Mouse (Mus musculus) heart, postnatal 10 days (tissue): ENCODE results near the gene Hspd1. TPM values are rescaled to one million over a fixed set of nuclear protein-coding genes. Genes with fewer than 3 reads are reported as not detected.
"Not testable (repeated sequence)": the region's sequence is repeated elsewhere in the genome, so short reads cannot be mapped to it uniquely, and the experiment has no call there.

Experiments used
- DNase-seq, 2 experiments: peaks; one replicate each; pipeline ENCODE4 v3.0.0; 2021
- intact Hi-C: fragments of 180-260 bp; cut with DNase I; formaldehyde crosslinking; loops from one replicate; pipeline ENCODE4 v1.15.1; 2025
- total RNA-seq, 2 experiments: library from RNA; stranded (reverse); gene quantifications; 2 replicates each; pipeline ENCODE4 v1.2.3; 2021

Hspd1 gene
- total RNA-seq, result 100 to 1,000 TPM; 352 to 382 TPM

DNA sequence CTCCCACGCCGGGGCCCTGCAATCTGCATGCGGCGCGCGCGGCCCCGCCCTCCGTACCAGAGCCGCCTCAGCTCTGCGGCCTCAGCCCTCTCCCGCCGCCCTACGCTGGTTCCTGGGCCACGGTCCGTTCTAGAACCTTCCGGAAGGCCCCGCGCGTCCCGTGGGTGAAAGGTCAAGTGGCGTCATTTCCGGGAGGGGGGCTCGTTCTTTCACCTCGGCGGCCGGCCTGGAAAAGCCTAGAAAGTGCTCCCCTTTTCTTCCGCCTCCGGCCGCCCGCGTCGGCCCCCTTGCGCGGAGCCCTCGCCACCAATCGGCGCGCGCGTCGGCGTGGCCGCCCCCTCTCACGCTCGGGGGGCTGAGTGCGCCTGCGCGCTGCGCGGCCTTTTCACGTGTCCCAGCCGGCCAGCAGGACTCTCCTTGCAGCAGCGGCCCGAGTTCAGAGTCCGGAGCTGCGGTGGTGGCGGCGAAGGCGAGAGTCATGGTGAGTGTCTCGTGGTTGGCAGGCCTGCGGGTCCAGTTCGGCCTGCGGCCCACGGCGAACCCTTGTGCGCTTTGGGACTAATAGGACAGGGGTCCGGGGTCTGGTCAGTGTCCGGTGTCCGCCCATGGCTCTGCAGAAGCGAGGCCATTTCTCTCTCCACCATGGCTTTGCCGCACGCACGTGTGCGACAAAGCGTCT lies at the start of gene Hspd1, which contains the start of gene Hspe1:
Gene Hspd1 (minus strand): TSS at position 312 of the 679 bp plus-strand sequence.
Gene Hspe1 (plus strand): TSS at position 201 of the 679 bp plus-strand sequence.
- intact Hi-C loops, result loop anchor here (1.0 to 5.0 kb wide), 5 partner anchors 35 to 294 kb away; partner anchors contain the start of genes Coq10b, Mob4, Rftn2 and Sf3b1
- peak; percentile 99 to 100 for DNase-seq

DNA sequence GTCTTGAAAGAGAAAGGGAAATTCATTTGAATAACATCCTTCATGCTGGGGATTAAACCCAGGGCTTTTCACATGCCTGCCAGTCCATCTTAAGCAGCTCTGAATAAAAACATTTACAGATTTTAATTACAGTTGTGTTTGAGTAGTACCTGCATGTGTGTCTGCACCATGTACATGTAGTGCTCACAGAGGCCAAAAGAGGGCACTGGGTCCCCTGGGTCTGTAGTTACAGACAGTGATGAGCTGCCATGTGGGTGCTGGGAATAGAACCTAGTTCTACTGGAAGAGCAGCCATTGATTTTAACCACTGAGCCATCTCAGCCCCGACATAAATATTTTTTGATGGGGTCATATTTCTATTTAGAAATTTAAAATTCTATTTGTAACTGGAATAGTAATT lies 47.8 kb upstream of the Hspd1 start:
- intact Hi-C loops, result no loop called here
- DNase-seq, result no peak

- DNase-seq, result no peak
- intact Hi-C loops, result loop anchor here (5.0 kb wide), 3 partner anchors 58 to 1838 kb away; partner anchors contain the start of gene Mars2
These were observed 46.3 kb upstream of the Hspd1 start for GRCm38 (mm10) chr1:55134301-55134700.

GRCm38 (mm10) chr1:55133173-55133572 lies 45.1 kb upstream of the Hspd1 start:
- intact Hi-C loops, result loop anchor here (5.0 kb wide), 3 partner anchors 59 to 1839 kb away; partner anchors contain the start of gene Mars2
- DNase-seq, result no peak

DNA sequence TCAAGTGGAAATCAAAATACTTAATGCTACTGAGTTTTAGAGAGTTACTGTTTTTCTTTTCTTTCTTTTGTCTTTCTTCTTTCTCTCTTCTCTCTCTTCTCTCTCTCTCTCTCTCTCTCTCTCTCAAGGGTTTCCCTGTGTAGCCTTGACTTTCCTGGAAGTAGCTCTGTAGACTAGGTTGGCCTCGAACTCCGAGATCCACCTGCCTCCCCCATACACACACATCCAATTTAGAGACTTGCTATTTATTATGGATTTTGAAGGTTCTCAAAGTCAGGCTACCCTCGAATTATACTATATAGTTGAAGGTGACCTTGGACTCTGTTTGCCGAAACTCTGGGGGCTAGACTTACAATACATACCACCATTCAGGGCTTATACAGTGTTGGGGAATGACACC lies 44.3 kb upstream of the Hspd1 start:
- intact Hi-C loops, result loop anchor here (5.0 kb wide), 3 partner anchors 60 to 1840 kb away; partner anchors contain the start of gene Mars2
- no peak for DNase-seq

DNA sequence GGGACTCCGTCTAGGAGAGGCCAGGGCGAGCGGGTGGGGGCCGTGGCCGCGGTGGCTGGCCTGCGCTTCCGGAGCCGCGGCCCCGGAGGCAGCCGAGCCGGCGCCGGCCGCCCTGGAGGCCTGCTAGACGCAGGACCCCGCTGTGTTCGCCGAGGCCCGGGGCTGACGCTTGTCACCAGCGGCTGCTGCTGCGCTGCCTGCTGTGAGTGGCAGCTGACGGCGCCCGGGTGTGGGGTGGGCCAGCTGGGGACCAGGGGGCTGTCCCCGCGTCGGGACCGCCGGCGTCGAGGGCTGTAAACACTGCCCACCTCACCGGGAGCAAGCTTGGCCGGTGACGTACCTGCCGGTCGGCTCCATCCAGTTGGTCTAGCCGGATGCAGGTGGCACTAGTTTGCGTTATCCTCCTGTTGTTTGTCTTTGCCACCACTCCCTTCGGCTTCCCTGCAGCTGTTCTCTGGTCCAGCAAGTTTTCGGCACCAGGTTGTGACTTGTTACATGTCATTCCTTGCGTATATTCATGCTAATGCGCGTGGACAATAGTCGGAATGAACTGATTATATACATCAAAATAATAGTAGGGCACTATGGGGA lies 43.5 kb upstream of the Hspd1 start:
- no peak for DNase-seq
- intact Hi-C loops, result loop anchor here (2.0 to 5.0 kb wide), 5 partner anchors 45 to 1841 kb away; partner anchors contain the start of genes Mars2 and Sf3b1

DNA sequence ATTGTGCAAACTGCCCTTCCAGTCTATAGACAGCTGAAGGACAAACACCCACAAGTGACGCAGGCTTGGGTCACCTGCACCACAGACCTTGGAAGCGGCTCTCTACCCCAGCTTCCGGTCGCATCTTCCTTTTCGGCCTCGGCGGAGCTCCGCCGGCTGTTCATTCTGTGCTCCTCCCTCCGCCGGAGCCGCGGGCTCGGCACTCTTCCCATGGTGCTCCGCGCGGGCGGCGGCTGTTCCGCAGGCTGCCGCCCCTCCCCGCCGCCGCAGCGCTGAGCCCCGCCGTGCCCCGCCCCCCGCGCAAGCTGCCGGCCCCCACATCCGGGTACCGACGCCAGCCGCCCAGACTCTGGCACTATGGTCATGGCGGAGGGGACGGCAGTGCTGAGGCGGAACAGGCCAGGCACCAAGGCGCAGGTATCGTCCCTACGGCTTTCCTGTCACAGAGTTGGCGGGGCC lies 42.9 kb upstream of the Hspd1 start, which contains the start of gene Mob4:
Gene Mob4 (plus strand): TSS at position 289 of the 459 bp plus-strand sequence.
- DNase-seq, result peak; percentile 95 to 96
- intact Hi-C loops, result loop anchor here (2.0 to 5.0 kb wide), 5 partner anchors 44 to 1841 kb away; partner anchors contain the start of genes Mars2 and Sf3b1

DNA sequence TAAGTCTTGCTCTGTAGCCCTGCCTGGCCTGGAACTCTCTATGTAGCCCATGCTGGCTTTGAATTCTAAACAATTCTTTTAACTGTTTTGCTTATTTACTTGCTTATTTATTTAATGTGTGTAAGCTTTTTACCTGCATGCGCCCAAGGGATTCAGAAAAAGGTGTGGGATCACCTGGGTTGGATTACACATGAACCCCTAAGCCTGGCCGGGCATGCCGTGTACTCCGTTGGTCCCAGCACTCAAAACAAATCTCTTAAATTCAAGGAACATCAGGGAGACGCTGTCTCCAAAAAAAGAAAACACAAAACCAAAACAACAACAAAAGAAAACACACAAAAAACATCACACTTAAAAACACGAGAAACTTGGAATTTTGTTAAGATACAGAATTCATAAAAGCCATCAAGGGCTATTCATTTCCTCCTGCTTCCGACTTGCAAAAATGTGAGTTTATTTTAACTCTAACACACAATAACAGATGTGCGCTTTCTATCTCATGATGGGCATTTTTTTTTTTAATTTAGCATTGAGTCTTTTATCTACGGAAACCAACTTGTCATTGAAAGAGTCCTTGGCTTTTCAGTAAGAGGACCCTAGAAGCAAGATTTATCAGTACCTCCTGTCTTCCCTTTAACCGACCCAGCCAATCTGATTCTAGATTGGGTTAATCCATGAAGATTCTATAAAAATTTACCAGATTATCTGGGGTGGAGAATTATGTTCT lies 42.3 kb upstream of the Hspd1 start:
- intact Hi-C loops, result loop anchor here (2.0 to 5.0 kb wide), 5 partner anchors 44 to 1842 kb away; partner anchors contain the start of genes Mars2 and Sf3b1
- DNase-seq, result no peak

DNA sequence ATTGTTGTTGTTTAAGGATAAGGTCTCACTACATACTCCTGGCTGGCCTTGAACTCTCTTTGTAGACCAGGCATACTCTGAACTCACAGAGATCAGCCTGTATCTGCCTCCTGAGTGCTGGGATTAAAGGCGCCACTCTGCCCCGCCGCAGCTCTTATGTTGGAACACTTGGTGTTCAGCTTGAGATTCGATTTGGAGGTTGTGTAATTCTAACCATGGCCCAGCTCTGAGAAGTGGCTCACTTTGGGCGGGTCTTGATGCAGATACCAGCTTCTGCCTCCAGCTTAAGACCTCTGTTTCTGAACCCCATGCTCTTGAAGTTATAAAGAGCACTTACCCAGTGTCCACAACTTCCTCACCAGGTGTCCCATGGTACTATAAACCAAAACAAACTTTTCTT lies 41.7 kb upstream of the Hspd1 start:
- intact Hi-C loops, result loop anchor here (2.0 to 5.0 kb wide), 5 partner anchors 43 to 1843 kb away; partner anchors contain the start of genes Mars2 and Sf3b1
- DNase-seq, result no peak

- intact Hi-C loops, result not testable (repeated sequence)
These were observed 36.1 kb upstream of the Hspd1 start for GRCm38 (mm10) chr1:55124136-55124535.

DNA sequence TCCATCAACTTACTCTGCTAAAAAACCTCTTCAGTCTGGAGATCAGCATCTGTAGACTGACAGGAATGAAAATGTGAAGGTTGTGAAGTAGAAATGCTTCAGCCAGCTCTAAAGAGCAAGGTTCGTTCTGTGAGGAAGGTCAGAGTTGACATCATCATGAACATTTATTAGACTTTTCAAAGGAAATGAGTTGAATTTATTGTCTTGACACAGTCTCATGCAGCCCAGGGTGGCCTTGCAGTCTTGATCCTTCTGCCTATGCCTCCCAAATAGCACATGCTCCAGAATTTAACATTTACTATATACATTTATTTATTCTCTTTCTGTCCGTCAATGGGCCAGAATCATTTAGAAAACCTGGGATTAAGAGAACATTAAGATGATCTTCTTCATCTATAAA lies 35.5 kb upstream of the Hspd1 start:
- DNase-seq, result no peak
- intact Hi-C loops, result no loop called here

More at GRCm38 (mm10) chr1:55124136-55124535, 36.1 kb upstream of the Hspd1 start:
- not testable (repeated sequence) for DNase-seq

DNA sequence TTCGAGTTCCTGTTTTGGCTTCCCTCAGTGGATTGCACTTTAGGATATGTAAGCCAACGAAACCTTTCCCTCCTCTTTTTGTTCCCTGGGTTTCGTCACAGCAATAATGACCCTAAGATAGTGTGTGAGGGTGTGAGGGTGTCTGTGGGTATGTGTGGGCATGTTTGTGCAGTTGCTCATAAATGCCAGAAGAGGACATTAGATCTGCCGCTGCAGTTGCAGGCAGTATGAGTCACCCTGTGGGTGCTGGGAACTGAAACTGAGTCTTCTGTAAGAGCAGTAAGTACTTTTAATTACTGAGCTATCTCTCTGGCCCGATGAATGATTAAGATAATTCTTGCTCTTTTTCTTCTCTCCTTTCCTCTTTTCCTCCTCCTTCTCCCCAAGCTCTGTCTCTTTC lies 35.0 kb upstream of the Hspd1 start:
- intact Hi-C loops, result no loop called here
- DNase-seq, result no peak

- intact Hi-C loops, result no loop called here
- no peak for DNase-seq
These were observed 21.2 kb upstream of the Hspd1 start for GRCm38 (mm10) chr1:55109066-55109766.

DNA sequence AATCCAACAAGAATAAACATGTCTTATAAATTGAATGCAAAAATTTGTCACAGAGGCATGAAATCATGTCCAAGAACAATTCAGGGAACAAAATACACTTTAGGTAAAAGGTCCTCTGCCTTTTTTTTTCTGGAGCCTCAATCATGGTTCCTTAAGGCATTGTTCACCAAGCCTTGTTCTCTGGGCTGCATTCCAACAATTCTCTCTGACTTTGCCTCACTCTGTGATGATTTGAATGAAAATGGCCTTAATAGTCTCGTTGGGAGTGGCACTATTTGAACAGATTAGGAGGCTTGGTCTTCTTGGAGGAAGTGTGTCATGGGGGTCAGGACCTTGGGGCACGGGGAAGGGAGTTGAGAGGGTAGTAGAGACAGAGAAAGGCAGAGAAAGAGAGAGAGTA lies 20.4 kb upstream of the Hspd1 start:
- intact Hi-C loops, result no loop called here
- no peak for DNase-seq

GRCm38 (mm10) chr1:55107644-55108043 lies 19.6 kb upstream of the Hspd1 start:
- DNase-seq, result no peak
- intact Hi-C loops, result no loop called here

DNA sequence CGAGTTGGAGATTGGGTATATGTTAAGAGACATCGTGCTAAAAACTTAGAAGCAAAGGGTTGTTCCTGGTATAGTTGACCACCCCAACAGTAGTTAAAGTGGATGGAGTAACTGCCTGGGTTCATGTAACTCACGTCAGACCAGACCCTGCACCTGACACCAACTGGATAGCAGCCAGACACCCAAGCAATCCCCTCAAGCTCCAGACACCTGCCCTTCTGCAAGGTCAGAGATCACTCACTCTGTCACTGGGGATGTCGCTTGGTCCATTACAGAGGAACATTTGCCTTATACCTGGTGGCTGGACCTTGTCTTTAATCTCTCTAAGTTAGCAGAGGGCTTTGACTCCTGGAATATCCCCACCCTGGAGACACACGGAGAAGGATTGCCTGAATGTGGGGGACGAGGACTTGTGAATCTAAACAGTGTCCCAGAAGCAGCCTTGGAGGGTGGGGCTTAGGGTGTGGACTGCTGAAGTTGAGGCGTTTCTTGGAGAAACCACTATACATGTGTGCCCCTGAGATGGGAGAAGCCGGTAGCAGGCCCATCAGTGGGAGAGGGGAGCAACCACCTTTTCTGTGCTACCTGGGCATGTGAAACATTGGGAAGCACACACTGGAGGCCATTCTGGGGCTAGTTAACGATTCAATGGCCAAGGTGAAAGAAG lies 19.0 kb upstream of the Hspd1 start:
- DNase-seq, result no peak

GRCm38 (mm10) chr1:55092469-55092868 lies 4.4 kb upstream of the Hspd1 start:
- no peak for DNase-seq
- intact Hi-C loops, result no loop called here

More for the DNA sequence above, 19.0 kb upstream of the Hspd1 start:
- intact Hi-C loops, result no loop called here

- intact Hi-C loops, result no loop called here
- DNase-seq, result no peak
These were observed 4.0 kb upstream of the Hspd1 start for GRCm38 (mm10) chr1:55092056-55092455.

GRCm38 (mm10) chr1:55089498-55090064 lies 1.5 kb upstream of the Hspd1 start:
- intact Hi-C loops, result loop anchor here (5.0 kb wide), 2 partner anchors 138 to 293 kb away; partner anchors contain the start of gene Rftn2
- DNase-seq, result no peak
